In genomic region chr5:146891127-146891526, GRCm38 (mm10) we compare ENCODE assay signal across 9 mouse cellular contexts. TPM values are rescaled to one million over a fixed set of nuclear protein-coding genes. Genes with fewer than 3 reads are reported as not detected.
DNase-seq lines count a peak whose midpoint lies in the region; ATAC-seq and TF ChIP-seq lines count a peak whose summit lies in the region.
"Had no signal": no experiment of that assay in that cellular context is flagged by ENCODE, and none has a peak within 500 bp of the region (broad histone marks: within the 10 kb centered on the region; RNA-seq: fewer than 3 reads in every experiment).

No protein-coding gene starts in this region.

- H3K4me2 ChIP-seq in heart, embryonic 12.5 days = peak overlapping the region; percentile 52
- H3K4me2 ChIP-seq in liver, postnatal 0 days (ENCODE audit: low read depth, low read length) = peak overlapping the region; percentile 11; the same call in 1 of the 2 replicates

- no peak for DNase-seq in testis, postnatal 10 days (ENCODE audit: low spot score)
- DNase-seq in cerebellum, adult 9-10 months = peak; percentile 15
- DNase-seq in liver, postnatal 0 days = peak; percentile 24
- DNase-seq in retina, embryonic 14.5 days (ENCODE audit: low spot score) = peak; percentile 68
- no peak for DNase-seq in thymus, postnatal 36 days
- no peak for DNase-seq in spleen, adult 12 weeks (ENCODE audit: low spot score)

- H3K27ac ChIP-seq in testis, adult 2 months (ENCODE audit: control insufficient read depth, insufficient read depth, low read depth, low read length) = no peak overlapping the region
- no peak overlapping the region for H3K27ac ChIP-seq in heart, embryonic 12.5 days (ENCODE audit: poor library complexity, severe bottlenecking)
- no peak overlapping the region for H3K27ac ChIP-seq in liver, postnatal 0 days (ENCODE audit: low read depth)

- no peak for TF ChIP-seq POLR2A in testis, adult 2 months (IDR thresholded peaks at IDR 0.05; ENCODE audit: control insufficient read depth, low read depth, low read length)

- no peaks in the 10 kb centered on the region for H3K9me3 ChIP-seq in heart, embryonic 12.5 days (replicated peaks)
- peaks cover 3% of the 10 kb centered on the region; the same call in 1 of the 2 replicates for H3K9me3 ChIP-seq in liver, postnatal 0 days (ENCODE audit: low read length)

- peak overlapping the region; percentile 59 for H3K4me3 ChIP-seq in testis, adult 2 months (ENCODE audit: control insufficient read depth, low read depth, low read length)
- no peak overlapping the region for H3K4me3 ChIP-seq in heart, embryonic 12.5 days
- H3K4me3 ChIP-seq in liver, postnatal 0 days (ENCODE audit: low read depth, low read length) = no peak overlapping the region
- H3K4me3 ChIP-seq: myocyte had no signal

- peaks cover 9% of the 10 kb centered on the region for H3K4me1 ChIP-seq in testis, adult 2 months (ENCODE audit: control insufficient read depth, insufficient read depth, low read length)
- H3K4me1 ChIP-seq in heart, embryonic 12.5 days (replicated peaks) = no peaks in the 10 kb centered on the region; the same call in 1 of the 2 replicates
- H3K4me1 ChIP-seq in liver, postnatal 0 days (ENCODE audit: insufficient read depth) = no peaks in the 10 kb centered on the region

- H3K9ac ChIP-seq in heart, embryonic 12.5 days = no peak overlapping the region
- H3K9ac ChIP-seq in liver, postnatal 0 days (replicated peaks) = no peak overlapping the region

- no peak for ATAC-seq in heart, embryonic 12.5 days (ENCODE audit: insufficient number of reproducible peaks, low FRiP score)
- ATAC-seq in liver, postnatal 0 days = no peak

- TF ChIP-seq CTCF in testis, adult 2 months (IDR thresholded peaks at IDR 0.05; ENCODE audit: control insufficient read depth, insufficient read depth, insufficient replicate concordance, low read depth, low read length) = peak; percentile 74
- TF ChIP-seq CTCF in liver, postnatal 0 days (IDR thresholded peaks at IDR 0.05; ENCODE audit: low read depth) = peak; percentile 79

- TF ChIP-seq EP300 in liver, postnatal 0 days (IDR thresholded peaks at IDR 0.05; ENCODE audit: low read depth) = no peak

- no peaks in the 10 kb centered on the region for H3K27me3 ChIP-seq in testis, adult 2 months (ENCODE audit: control insufficient read depth, insufficient read depth, low read length)
- no peaks in the 10 kb centered on the region for H3K27me3 ChIP-seq in heart, embryonic 12.5 days (replicated peaks)
- H3K27me3 ChIP-seq in liver, postnatal 0 days (ENCODE audit: insufficient read depth, low read length) = no peaks in the 10 kb centered on the region

- 11% methylated on average over 14 of the region's 14 CpGs for WGBS in heart, embryonic 12.5 days
- WGBS in liver, postnatal 0 days (ENCODE audit: insufficient replicate concordance) = 19% methylated on average over 14 of the region's 14 CpGs

- no peaks in the 10 kb centered on the region for H3K36me3 ChIP-seq in testis, adult 2 months (ENCODE audit: control insufficient read depth, insufficient read depth, low read length)
- H3K36me3 ChIP-seq in heart, embryonic 12.5 days = no peaks in the 10 kb centered on the region
- no peaks in the 10 kb centered on the region for H3K36me3 ChIP-seq in liver, postnatal 0 days (replicated peaks; ENCODE audit: insufficient read depth, low read length)

RNA-seq across cellular contexts. Expression of gene Rasl11a, which starts 46.3 kb away (rescaled TPM):
- 0.84 and 1.6 TPM in 2 replicates for polyA plus RNA-seq in testis, adult 2 months (2012; rRNA removed)
- 9.0 and 10.3 TPM in 2 replicates for polyA plus RNA-seq in heart, embryonic 12.5 days (2016; fragmentation: Nextera tagmentation; extraction: Ambion mirVana)
- polyA plus RNA-seq in liver, postnatal 0 days (2015; fragmentation: Nextera tagmentation; extraction: Ambion mirVana) = 3.0 and 3.1 TPM in 2 replicates

RNA-seq across cellular contexts. Expression of gene Gtf3a, which starts 57.3 kb away (rescaled TPM):
- 9.5 and 12.1 TPM in 2 replicates for polyA plus RNA-seq in testis, adult 2 months (2012; rRNA removed)
- polyA plus RNA-seq in heart, embryonic 12.5 days (2016; fragmentation: Nextera tagmentation; extraction: Ambion mirVana) = 82.3 and 85.5 TPM in 2 replicates
- polyA plus RNA-seq in liver, postnatal 0 days (2015; fragmentation: Nextera tagmentation; extraction: Ambion mirVana) = 31.6 and 33.5 TPM in 2 replicates

RNA-seq across cellular contexts. Expression of gene Rpl21, which starts 58.4 kb away (rescaled TPM):
- polyA plus RNA-seq in testis, adult 2 months (2012; rRNA removed) = 58.3 and 64.9 TPM in 2 replicates
- polyA plus RNA-seq in heart, embryonic 12.5 days (2016; fragmentation: Nextera tagmentation; extraction: Ambion mirVana) = 370 and 375 TPM in 2 replicates
- 281 and 298 TPM in 2 replicates for polyA plus RNA-seq in liver, postnatal 0 days (2015; fragmentation: Nextera tagmentation; extraction: Ambion mirVana)

Comparison
In these comparisons a context has a peak if more than half of its experiments do, and no peak if none do; other contexts are left out.
1. DNase-seq: peak in cerebellum, adult 9-10 months (single experiment), liver, postnatal 0 days (single experiment) and retina, embryonic 14.5 days (single experiment); none in testis, postnatal 10 days (single experiment), thymus, postnatal 36 days (0 of 2) and spleen, adult 12 weeks (single experiment).